Mouse (Mus musculus): ENCODE measurements at regions not wholly inside any gene's neighbourhood (a gene's known extent, or its start where the extent isn't known, plus 50 kb on each side); places are given as distances from the start of the nearest gene placed in this dataset.

DNA sequence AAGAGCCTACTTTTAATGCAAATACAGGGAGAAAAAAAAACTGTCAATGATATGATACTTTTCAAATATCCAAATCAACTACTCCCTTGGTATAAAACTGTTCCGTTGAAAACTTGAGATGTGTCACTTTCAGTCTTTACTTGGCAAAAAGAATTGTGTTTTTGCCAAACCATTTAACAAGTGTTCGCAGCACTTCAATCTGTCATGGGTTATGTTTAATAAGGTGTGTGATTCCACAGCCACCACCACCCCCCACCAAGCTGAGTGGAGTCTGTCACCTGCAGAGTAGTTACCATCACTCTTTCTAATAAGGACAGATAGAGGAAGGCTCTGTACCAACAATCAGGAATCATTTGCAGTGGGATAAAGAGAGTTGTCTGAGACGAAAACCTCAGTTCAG lies 252.5 kb upstream of the Apob start:
- TF ChIP-seq GATA1 (IDR thresholded peaks at IDR 0.05; ENCODE audit: borderline replicate concordance, low read length) (no peak), FLI1 (IDR thresholded peaks at IDR 0.05; ENCODE audit: low read length) (no peak)

Data from megakaryocyte, embryonic 14.5 days (primary cell).